Mouse (Mus musculus): Measurements from ENCODE around the gene Cracr2a.
A peak's percentile ranks its signal among the peaks of the same experiment; 100 is the strongest.
"Not testable (repeated sequence)": the region's sequence is repeated elsewhere in the genome, so short reads cannot be mapped to it uniquely, and the experiment has no call there.

Gene Cracr2a

DNA sequence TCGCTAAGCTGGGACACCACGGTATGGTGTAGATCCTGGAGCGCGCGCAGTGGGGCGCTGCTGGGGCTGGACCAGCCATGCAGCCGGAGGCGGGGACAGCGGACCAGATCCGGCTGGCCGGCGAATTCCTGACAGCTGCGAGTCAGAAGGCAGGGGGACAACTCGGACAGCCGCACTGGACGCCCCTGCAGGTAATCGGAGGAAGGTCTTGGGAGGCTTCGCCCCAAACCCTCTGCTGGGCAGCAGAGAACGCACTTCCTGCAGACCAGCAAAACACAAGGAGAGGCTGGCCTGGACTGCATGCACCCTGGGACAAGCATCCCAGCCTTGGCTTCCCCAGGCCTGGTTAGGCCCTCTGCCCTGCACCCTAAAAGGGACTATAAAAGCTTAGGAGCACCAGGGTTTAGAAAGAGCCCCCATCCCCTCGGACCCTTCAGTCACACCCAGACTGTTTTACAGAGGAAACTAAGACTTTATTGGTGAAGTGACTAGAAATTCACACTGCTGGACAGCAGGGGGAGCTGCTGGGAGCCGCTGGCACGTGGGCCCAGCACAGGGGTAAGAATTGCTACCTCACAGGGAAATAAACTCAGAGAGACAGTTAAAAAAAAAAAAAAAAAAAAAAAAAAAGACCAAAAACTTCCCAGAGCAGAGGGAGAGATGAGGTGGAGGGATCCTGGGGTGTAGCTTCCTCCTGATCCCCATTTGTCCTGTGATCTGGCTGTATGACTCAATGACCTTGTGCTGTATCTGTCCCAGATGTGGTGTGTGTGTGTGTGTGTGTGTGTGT is at the start of gene Cracr2a:
Gene Cracr2a, plus strand, starts transcription at position 108 of the 790 bp plus-strand sequence.
- peak; percentile 66 to 79 for DNase-seq

GRCm38 (mm10) chr6:127513776-127514175 is 47.4 kb upstream of the Cracr2a start:
- DNase-seq = not testable (repeated sequence)

- no peak for DNase-seq
Measured at GRCm38 (mm10) chr6:127521176-127521575, 40.0 kb upstream of the Cracr2a start.

- DNase-seq = no peak
Measured at GRCm38 (mm10) chr6:127522326-127522725, 38.8 kb upstream of the Cracr2a start.

DNA sequence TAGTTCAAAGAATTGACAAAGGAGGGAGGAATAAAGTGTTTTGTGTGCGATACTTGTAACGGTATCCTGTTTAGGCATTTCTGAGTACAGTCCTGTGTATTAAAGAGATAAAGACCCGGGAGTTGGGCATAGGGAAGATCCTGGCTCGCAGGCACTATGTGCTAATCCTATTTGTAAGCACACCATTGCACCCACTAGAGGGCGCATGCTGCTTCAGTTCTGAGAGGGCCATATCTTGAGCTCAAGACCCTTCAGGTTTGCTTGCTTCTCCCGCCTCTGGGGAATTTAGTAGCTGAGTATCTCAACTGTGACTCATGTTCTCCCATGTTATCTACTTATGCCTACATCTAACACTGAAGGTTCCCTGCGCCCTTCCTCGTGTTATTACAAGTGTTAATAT is 36.7 kb upstream of the Cracr2a start:
- peak in 1 of 2 experiments; percentile 52 for DNase-seq

DNA sequence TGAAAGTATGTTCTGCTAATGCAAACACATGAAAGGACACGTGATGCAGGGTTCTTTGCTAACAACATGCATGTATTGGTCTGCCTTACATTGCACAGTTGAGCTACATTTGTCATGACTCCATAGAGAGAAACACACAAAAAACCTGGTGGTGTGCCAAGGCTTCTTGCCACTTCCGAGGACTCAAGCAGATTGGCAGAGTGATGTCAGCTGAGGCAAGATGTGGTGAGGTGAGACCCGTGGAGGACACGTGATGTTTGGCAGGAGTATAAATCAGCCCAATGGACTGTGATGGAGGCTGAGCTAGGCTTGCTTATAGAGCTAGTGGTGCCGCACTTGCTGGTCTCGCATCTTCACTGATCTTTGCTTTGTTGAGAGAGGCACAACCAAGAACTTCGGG is 32.5 kb upstream of the Cracr2a start:
- DNase-seq = no peak

GRCm38 (mm10) chr6:127529451-127529850 is 31.7 kb upstream of the Cracr2a start:
- DNase-seq = peak; percentile 11 to 17

DNA sequence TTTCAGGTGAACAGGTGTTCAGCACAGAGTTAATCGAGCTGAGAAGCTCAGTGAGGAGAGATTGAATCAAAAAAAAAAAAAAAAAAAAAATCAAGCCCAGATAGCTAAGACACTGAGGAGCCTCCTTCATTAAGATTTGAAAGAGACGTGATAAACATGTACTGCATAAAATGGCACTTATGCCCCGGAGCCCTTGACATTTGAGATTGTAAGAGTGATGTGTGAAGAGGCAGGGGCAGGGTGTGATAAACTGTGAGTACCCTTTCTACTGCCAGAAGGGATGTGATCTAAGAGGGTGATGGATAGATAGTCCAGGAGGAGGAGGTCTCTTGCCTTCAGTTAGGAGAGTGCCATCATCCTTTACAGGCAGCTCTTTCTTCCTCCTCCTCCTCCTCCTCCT is 30.9 kb upstream of the Cracr2a start:
- DNase-seq = no peak

DNA sequence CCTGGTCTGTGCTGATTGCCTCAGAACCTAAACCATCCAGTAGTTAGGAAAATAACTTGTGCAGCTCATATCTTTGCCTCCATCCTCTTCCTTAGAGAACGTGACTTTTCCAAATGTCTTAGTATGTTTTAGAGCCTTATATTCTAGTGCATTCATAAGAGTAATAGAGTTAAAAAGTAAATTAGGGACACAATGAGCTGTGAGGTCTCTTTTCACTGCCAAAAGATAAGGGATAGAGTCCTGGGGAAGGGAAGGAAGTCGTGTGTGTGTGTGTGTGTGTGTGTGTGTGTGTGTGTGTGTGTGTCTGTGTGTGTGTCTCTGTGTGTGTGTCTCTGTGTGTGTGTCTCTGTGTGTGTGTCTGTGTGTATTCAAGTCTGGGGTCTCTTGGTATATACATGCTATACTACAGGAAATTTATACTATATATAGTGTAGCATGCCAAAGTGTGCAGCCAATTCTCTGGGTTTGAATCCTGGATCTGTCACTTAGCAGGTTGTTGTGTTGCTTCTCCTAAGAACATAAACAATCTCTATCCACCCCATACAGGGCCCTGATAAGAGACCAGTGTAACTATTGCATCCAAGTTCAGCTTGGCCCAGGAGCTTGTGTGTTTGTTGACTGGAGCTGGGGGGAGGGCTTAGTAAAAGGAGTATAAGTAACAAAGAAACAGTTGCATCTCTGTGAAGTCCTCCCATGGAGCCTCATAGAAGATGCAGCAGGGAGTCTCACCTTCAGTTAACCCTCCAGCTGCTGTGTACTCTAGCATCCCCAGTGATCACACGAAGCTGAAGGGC is 29.5 kb upstream of the Cracr2a start:
- DNase-seq = no peak

DNA sequence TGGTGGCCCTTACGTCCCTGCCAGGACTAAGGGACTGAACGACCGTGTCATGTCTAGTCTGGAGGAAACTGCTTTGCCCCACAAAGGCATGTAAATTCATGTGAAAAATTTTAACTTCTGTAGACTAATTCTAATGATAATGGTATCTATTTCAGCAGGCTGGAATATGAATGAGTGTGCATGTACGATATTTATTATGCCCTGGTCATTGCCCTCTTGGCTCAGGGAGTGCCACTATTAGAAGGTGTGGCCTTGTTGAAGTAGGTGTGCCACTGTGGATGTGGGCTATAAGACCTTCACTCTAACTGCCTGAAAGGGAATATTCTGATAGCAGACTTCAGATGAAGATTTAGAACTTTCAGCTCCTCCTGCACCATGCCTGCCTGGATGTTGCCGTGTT is 28.8 kb upstream of the Cracr2a start:
- no peak for DNase-seq

DNA sequence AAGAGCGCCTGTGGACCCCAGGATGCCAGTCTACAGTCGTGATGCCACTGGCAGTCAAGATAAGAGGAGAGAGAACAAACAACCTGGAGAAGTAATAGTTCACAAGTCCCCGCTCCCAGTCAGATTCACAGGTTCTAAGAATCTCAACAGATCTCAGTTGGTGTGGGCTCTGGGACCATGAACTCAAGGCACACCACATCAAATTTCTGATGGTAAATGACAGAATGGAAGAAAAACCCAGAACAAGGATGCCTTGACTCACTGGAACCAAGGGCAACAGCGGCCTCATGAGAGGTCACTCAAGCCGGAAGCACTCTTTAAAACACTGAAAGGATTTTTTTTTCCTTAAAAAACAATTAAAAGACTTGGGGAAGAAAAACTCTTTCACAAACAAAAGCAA is 27.4 kb upstream of the Cracr2a start:
- DNase-seq = no peak

GRCm38 (mm10) chr6:127537035-127537434 is 24.1 kb upstream of the Cracr2a start:
- DNase-seq = no peak

DNA sequence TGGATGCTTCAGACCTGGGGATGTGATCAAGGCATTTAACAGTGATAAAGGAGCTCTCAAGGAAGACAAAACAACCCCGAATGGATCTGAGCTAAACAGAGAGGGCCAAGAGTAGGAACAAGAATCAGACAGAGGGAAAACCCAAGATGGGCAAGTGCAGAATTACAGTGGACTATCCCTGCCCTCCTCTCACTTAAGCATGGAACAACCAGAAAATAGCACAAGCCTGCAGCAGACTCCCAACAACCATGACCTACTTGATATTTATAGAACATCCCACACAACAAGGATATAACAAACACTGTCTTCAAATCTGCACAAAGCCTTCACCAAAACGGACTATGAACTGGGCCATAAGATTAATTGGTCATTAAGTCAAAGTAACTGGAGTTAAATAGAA is 23.0 kb upstream of the Cracr2a start:
- no peak for DNase-seq

DNA sequence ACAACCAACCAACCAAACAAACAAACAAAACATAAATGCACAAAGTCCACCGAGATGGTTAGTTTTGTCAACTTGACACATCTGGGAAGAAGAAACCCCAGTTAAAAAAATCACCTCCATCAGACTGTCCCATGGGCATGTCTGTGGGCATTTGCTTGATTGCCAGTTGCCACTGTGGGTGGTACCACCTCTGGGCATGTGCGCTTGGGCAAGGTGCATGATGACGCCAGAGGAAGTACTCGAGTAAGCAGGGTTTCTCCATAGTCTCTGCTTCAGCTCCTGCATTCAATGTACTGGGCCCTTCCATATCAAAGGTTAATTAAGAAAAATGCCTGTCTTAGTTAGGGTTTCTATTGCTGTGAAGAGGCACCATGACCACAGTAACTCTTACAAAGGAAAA is 21.9 kb upstream of the Cracr2a start:
- DNase-seq = no peak

GRCm38 (mm10) chr6:127539659-127540058 is 21.5 kb upstream of the Cracr2a start:
- no peak for DNase-seq

DNA sequence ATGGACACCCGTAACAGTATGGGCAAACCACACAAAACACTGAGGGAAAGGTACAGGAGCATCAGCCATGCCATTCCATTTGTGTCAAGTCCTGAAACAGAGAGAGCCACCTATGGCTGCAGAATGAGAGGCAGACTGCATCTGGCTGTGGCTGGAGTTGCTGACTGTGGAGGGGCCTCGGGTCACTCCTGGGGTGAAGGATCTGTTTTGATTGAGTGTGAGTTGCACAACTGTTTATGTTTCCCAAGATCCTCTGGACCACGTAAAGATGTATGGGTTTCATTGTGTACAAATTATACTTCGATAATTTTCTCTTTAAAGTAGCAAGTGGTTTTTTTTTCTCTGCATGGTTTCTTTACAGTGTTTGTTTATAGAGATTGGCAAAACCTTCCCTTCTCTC is 20.6 kb upstream of the Cracr2a start:
- no peak for DNase-seq

DNA sequence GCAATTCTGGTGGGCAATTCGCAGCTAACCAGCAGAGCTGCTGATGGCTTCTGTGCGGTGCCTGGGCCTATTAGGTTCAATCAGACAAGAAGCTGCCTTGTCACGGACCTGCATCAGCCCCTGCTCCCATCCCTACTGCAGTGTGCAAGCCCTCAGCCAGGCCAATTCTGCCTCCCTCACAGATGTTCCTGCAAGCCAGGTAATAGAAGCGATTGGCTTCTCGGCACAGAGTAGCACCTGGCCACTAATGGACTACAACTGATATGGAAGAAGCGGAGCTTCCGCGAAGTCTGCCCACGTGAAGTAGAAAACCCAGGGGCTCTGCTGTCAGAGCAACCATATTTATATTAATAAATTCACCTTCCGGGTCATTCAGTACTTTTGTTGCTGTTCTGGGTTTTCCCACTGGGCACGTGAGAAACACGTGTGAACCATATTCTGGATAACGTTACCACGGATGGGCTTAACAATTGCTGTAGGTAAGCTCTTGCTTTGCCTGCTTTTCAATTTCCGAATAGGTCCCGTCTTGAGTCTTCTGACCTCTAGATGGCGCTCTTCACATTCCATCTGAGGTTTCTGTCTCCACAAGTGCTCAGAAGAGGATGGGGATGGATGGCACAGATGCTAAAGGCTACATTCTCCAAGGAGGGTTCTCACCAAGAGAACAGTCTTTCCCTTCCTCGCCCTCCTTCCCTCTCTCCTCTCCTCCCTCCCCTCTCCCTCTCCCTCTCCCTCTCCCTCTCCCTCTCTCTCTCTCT is 19.3 kb upstream of the Cracr2a start:
- peak in 1 of 2 experiments; percentile 21 for DNase-seq

DNA sequence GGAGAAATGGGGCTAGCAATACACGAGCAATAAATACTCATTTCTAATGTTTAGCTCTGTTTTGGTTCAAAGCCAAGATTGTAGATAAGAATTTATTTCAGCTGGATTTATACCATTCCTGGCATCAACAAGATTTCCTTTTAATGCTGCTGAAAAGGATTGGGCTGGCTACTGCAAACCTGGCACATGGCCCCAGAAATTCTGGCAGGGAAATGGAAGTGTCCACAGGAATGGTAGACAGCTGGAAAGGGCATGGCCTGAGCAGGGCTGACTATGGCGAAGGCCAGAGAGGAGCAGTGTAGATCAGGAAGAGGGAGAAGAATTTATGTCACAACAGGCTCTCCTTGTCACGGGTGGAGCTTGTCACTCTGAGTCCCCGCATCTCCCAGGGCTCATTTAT is 14.5 kb upstream of the Cracr2a start:
- DNase-seq = no peak

GRCm38 (mm10) chr6:127552940-127553339 is 8.2 kb upstream of the Cracr2a start:
- DNase-seq = no peak

DNA sequence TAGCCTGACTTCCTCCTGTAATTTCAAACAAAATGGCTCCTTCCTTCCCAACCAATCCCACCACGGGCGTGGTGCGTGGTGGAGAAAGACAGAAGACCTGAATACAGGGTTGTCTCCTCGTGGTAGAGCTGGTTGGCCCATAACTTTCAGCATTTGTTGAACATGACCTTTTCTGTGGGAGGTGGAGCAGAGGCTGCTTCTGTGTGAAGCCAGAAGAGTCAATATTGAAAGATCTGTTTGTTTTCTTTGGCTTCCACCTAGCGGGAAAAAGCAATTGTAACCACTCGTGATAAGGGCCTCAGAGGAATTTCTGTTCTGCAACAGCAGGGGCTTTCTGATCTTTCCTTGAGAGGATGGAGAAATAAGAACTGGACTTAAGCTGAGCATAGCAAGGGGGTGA is 5.6 kb upstream of the Cracr2a start:
- DNase-seq = no peak

- no peak for DNase-seq
Measured at GRCm38 (mm10) chr6:127560872-127561230, 287 bp upstream of the Cracr2a start.

DNA sequence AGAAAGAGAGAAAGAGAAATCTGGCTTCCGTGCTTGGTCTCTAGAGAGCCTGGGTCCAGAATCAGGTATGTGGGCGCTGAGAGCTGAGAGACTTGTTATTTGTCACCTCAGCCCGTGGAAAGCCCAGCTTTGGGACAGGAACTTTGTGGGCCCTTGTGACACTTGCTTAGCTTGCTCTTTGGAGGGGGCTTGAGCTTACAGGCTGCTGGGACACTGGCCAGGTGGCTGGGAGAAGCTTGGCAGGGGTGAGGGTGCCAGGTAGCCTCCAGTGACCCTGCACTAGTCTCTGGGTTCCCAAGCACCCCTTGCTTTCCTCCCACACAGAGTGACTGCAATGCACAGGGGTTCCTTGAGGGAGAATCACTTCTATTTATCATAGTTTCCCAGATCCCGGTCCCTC is 2.4 kb downstream of the Cracr2a start:
- DNase-seq = no peak

GRCm38 (mm10) chr6:127565951-127566732 is 5.0 kb downstream of the Cracr2a start:
- no peak for DNase-seq

Data from spleen, adult 18-20 months (tissue).